Mouse (Mus musculus): Measurements from ENCODE around the gene Dtx2.
"Not testable (repeated sequence)": the region's sequence is repeated elsewhere in the genome, so short reads cannot be mapped to it uniquely, and the experiment has no call there.

Dtx2 gene

GRCm38 (mm10) chr5:136019907-136020306, 25.3 kb downstream of the Dtx2 start:
- in situ Hi-C loops (cut with MboI, MseI), result no loop called here

GRCm38 (mm10) chr5:136025712-136026111, 31.1 kb downstream of the Dtx2 start:
- in situ Hi-C loops (cut with MboI, MseI), result no loop called here

GRCm38 (mm10) chr5:136026859-136027258, 32.3 kb downstream of the Dtx2 start:
- in situ Hi-C loops (cut with MboI, MseI), result no loop called here

GRCm38 (mm10) chr5:136027612-136028311, 33.2 kb downstream of the Dtx2 start:
- in situ Hi-C loops (cut with MboI, MseI), result no loop called here

- in situ Hi-C loops (cut with MboI, MseI), result no loop called here
Observed at GRCm38 (mm10) chr5:136034868-136035267, 40.3 kb downstream of the Dtx2 start.

- in situ Hi-C loops (cut with MboI, MseI), result no loop called here
Observed at GRCm38 (mm10) chr5:136035285-136035684, 40.7 kb downstream of the Dtx2 start.

GRCm38 (mm10) chr5:136036667-136037066, 42.1 kb downstream of the Dtx2 start:
- in situ Hi-C loops (cut with MboI, MseI), result no loop called here

GRCm38 (mm10) chr5:136038258-136039214, 43.9 kb downstream of the Dtx2 start, which contains the start of gene Upk3b:
Gene Upk3b, plus strand, starts transcription at chr5:136038496.
- in situ Hi-C loops (cut with MboI, MseI), result no loop called here

GRCm38 (mm10) chr5:136040210-136040609, 45.6 kb downstream of the Dtx2 start:
- in situ Hi-C loops (cut with MboI, MseI), result no loop called here

- in situ Hi-C loops (cut with MboI, MseI), result no loop called here
Observed at GRCm38 (mm10) chr5:136041260-136041659, 46.7 kb downstream of the Dtx2 start.

- in situ Hi-C loops (cut with MboI, MseI), result no loop called here
Observed at GRCm38 (mm10) chr5:136041666-136042065, 47.1 kb downstream of the Dtx2 start.

- in situ Hi-C loops (cut with MboI, MseI), result no loop called here
Observed at GRCm38 (mm10) chr5:136044865-136045264, 50.3 kb downstream of the Dtx2 start.

- in situ Hi-C loops (cut with MboI, MseI), result no loop called here
Observed at GRCm38 (mm10) chr5:136045408-136045807, 50.8 kb downstream of the Dtx2 start.

GRCm38 (mm10) chr5:136045987-136046386, 51.4 kb downstream of the Dtx2 start:
- in situ Hi-C loops (cut with MboI, MseI), result no loop called here

GRCm38 (mm10) chr5:136048541-136048940, 53.9 kb downstream of the Dtx2 start:
- in situ Hi-C loops (cut with MboI, MseI), result not testable (repeated sequence)

GRCm38 (mm10) chr5:136049926-136050325, 55.3 kb downstream of the Dtx2 start:
- in situ Hi-C loops (cut with MboI, MseI), result no loop called here

GRCm38 (mm10) chr5:136051231-136052085, 56.9 kb downstream of the Dtx2 start:
- in situ Hi-C loops (cut with MboI, MseI), result no loop called here

GRCm38 (mm10) chr5:136052861-136053655, 58.5 kb downstream of the Dtx2 start:
- in situ Hi-C loops (cut with MboI, MseI), result no loop called here

GRCm38 (mm10) chr5:136054301-136055077, 59.9 kb downstream of the Dtx2 start, which contains the start of gene Upk3bl:
Gene Upk3bl, plus strand, starts transcription at chr5:136054492.
- in situ Hi-C loops (cut with MboI, MseI), result loop anchor here (5.0 kb wide), 1 partner anchor 77 kb away; no protein-coding TSS in a partner anchor

GRCm38 (mm10) chr5:136056062-136056461, 61.5 kb downstream of the Dtx2 start:
- in situ Hi-C loops (cut with MboI, MseI), result loop anchor here (5.0 kb wide), 1 partner anchor 79 kb away; no protein-coding TSS in a partner anchor

All from regulatory T cell (primary cell).